Mouse (Mus musculus) adrenal gland, postnatal 25 days (tissue): Measurements from ENCODE around the gene Aatk. TPM values are rescaled to one million over a fixed set of nuclear protein-coding genes. Genes with fewer than 3 reads are reported as not detected.

Experiments
- DNase-seq: peaks from one replicate; pipeline ENCODE4 v3.0.0; 2021; ENCODE audit warnings: mixed read lengths
- total RNA-seq: library from RNA; stranded (reverse); gene quantifications from 2 replicates; pipeline ENCODE4 v1.2.3, GENCODE M21; 2021

The Aatk gene
- total RNA-seq, 1 experiment from 2014 or later, result 15.5 TPM

- no peak for DNase-seq
Measured at GRCm38 (mm10) chr11:120022216-120022615, 24.8 kb downstream of the Aatk start.

- no peak for DNase-seq
Measured at GRCm38 (mm10) chr11:120021367-120021766, 25.6 kb downstream of the Aatk start.

GRCm38 (mm10) chr11:120019542-120020440 lies 27.2 kb downstream of the Aatk start:
- no peak for DNase-seq

GRCm38 (mm10) chr11:120017011-120017410 lies 30.0 kb downstream of the Aatk start:
- DNase-seq, result no peak

GRCm38 (mm10) chr11:120014758-120015157 lies 32.2 kb downstream of the Aatk start:
- DNase-seq, result no peak

GRCm38 (mm10) chr11:120013174-120013711 lies 33.7 kb downstream of the Aatk start:
- peak; percentile 78 for DNase-seq

- no peak for DNase-seq
Measured at GRCm38 (mm10) chr11:120012702-120013101, 34.3 kb downstream of the Aatk start.

GRCm38 (mm10) chr11:120011761-120012560 lies 35.0 kb downstream of the Aatk start:
- peak; percentile 43 for DNase-seq

- DNase-seq, result no peak
Measured at GRCm38 (mm10) chr11:120011114-120011760, 35.7 kb downstream of the Aatk start.

- DNase-seq, result no peak
Measured at GRCm38 (mm10) chr11:120009937-120010336, 37.0 kb downstream of the Aatk start.

GRCm38 (mm10) chr11:120008956-120009355 lies 38.0 kb downstream of the Aatk start:
- no peak for DNase-seq

GRCm38 (mm10) chr11:120008501-120008900 lies 38.5 kb downstream of the Aatk start:
- DNase-seq, result no peak

- DNase-seq, result no peak
Measured at GRCm38 (mm10) chr11:120007496-120008080, 39.4 kb downstream of the Aatk start.

GRCm38 (mm10) chr11:120005434-120006317 lies 41.3 kb downstream of the Aatk start:
- no peak for DNase-seq

- no peak for DNase-seq
Measured at GRCm38 (mm10) chr11:120002634-120003220, 44.2 kb downstream of the Aatk start.

GRCm38 (mm10) chr11:120002041-120002440 lies 44.9 kb downstream of the Aatk start:
- DNase-seq, result no peak

GRCm38 (mm10) chr11:119997351-119997750 lies 49.6 kb downstream of the Aatk start:
- DNase-seq, result no peak

GRCm38 (mm10) chr11:119991338-119991678 lies 55.7 kb downstream of the Aatk start:
- peak; percentile 95 for DNase-seq

GRCm38 (mm10) chr11:119990658-119991337 lies 56.2 kb downstream of the Aatk start:
- no peak for DNase-seq

GRCm38 (mm10) chr11:119989115-119989564 lies 57.8 kb downstream of the Aatk start:
- peak; percentile 44 for DNase-seq
